Mouse (Mus musculus): ENCODE measurements at regions not wholly inside any gene's neighbourhood (a gene's known extent, or its start where the extent isn't known, plus 50 kb on each side); places are given as distances from the start of the nearest gene placed in this dataset.

DNA sequence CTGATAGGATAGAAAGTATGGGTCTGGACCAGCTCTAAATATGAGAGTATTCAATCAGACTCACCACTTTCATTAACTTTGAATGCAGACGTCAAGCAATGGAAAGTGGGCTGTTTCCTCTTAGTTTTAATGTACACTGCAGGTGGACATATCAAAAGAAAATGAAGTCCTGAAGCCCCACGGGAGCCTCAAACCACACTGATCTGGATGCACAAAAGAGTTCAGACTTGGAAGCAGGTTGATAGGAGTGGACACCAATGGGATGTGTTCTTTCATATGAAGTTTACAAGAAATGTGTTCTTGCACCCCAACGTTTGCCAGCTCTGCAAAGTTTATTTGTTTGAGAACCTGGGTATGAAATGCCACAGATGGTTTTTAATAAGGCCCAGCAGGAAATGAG lies 141.0 kb downstream of the Spata18 start:
- DNase-seq, result no peak
- intact Hi-C loops (cut with DNase I), result no loop called here

DNA sequence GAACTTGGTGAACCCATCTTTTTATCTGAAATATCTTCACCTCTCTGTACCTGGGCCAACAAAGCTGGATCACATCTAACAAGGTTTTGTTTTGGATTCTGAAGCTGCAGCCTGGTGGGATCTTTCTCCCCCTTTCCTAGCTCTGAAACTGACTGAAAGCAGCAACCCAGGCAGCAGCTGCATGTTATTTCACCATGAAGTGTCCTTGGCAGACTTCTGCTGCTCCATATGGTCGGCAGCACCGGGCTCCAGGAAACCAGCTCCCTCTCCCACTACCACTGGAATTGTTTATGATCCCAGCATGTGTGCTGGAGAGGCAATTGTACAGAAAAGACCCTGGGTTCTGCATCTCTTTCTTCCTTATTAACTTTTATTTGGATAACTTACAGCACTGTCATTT lies 145.0 kb downstream of the Spata18 start:
- intact Hi-C loops (cut with DNase I), result no loop called here

DNA sequence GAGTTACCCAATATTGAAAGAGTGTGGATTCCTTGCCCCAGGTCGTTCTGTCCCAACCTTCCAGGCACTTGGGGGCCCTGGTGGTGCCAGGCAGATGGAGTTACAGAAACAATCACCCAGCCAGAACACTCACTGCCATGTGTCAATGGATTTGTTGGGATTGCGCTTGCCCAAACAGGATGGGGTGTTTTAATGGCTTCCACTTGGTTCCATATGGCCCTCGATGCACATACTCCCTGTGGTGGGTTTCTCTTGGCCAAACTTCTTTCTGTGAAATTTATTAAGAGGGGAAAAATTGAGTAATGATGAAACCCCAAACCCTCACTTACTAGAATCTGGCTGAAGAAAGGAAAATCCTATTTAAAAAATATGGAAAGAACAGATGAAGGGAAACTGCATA lies 146.8 kb downstream of the Spata18 start:
- intact Hi-C loops (cut with DNase I), result no loop called here
- DNase-seq, result no peak

More for the DNA sequence above, 145.0 kb downstream of the Spata18 start:
- peak; percentile 58 for DNase-seq

DNA sequence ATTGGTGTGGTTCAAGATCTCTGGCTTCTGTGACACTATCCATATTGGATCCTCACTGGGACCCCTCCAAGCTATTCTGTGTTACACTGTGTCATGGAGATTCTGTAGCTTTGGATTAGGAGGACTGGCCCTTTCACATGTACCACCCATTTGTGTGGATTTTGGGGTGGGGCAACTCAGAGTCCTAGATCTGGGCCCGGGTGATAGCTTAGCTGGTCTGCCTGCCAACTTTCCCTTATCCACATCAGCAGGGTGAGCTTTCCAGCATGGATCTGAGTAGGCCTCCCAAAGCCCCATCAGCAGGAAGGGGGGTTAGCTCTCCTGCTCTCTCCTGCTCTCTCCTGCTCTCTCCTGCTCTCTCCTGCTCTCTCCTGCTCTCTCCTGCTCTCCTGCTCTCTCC lies 152.3 kb downstream of the Spata18 start:
- no peak for DNase-seq
- intact Hi-C loops (cut with DNase I), result no loop called here

DNA sequence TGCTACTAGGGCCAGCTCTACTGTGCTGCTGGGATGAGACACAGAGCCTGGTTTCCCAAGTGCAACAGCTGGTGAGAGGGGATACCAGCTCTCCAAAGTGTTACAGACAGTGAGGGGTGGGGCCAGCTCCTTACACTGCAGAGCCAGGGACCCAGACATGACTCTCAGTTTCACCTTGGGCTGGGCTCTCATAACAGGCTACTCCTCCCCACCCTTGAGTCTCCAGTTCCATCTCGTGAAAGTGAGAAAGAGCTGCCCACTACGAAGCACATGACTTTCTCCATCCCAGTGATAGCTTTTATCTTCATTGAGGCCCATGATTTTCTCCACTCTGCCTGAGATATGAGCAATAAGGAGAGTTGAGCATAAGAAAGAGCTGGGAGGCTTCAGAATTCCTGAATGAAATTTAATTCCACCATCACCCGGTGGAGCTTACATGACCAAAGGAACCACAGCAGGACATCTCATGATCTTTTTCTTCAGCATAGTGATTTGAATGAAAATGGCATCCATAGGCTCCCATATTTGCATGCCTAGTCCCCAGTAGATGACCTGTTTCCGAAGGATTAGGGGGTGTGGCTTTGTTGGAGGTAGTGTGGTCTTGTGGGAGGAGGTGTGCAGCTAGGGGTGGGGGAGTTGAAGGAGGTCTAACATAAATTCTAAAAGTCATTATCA lies 153.5 kb downstream of the Spata18 start:
- intact Hi-C loops (cut with DNase I), result no loop called here
- DNase-seq, result no peak

DNA sequence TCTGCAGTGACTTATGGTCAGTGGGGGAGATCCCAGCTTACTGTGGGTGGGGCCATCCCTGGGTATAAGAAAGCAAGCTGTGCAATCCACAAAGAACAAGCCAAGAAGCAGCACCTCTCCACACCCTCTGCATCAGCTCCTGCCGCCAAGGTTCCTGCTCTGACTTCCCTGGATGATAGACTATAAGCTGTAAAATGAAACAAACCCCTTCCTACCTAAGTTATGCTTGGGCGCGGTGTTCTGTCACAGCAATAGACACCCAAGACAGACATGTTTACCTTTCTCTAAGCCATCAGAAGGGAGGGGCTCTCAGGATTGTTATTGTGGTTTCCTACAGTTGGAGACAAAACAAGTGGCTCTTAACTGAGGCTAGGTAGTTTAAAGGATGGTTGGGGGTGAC lies 159.5 kb downstream of the Spata18 start:
- no peak for DNase-seq
- intact Hi-C loops (cut with DNase I), result no loop called here

DNA sequence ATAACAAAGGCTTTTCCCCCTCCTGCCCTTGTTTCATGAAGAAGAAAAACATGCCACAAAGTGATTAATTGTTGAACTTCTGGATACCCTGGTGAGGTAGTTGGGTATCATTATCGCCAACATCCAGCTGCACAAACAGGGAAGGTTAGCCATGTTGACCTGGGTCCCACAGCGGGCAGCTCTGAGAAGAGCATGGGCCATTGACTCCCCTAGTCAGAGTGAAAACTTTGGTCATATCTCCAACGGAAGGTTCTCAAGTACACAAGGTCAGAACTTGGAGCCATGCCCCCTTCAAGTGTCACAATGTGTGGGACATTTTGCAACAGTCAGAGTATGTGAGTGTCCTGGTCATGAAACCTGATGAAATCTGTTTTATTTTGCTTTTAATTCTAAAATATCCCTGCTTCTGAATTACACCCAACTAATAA lies 159.9 kb downstream of the Spata18 start:
- intact Hi-C loops (cut with DNase I), result no loop called here
- no peak for DNase-seq

DNA sequence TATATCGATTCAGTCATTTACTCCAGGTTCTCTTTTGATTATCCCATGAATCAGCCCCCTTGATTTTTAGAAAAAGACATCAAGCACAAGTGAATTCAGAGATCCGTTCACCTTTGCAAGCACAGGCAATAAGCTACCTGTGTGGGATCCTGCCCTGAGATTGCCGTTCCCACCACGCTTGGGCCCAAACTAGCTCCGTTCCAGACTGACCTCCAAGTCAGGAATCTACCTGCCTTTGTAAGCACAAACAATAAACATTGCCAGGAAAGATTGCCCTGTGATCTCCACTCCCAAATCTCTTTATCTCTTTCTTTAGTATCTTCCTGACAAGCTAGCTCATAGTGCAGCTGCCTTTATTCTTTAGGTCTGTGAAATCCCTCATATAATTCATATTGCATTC lies 164.6 kb downstream of the Spata18 start:
- intact Hi-C loops (cut with DNase I), result no loop called here

DNA sequence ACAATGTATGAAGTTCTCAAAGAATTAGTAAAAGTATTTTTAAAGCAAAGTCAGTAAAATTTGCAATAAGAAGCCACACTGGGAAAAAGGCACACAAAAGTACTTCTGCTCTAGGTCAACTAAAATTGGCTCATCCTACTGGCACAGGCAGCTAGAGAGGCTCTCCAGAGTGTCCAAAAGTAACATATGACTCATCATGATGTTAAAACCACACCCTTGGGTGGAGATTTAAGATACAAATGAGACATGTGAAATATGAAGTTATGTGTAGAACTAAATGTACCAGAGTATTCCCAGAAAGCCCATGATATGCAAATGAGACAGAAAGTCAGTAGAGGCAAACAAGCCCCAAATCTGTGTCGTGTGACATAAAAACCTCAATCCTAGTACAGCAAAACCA lies 166.0 kb downstream of the Spata18 start:
- intact Hi-C loops (cut with DNase I), result no loop called here
- no peak for DNase-seq

More for the DNA sequence above, 164.6 kb downstream of the Spata18 start:
- DNase-seq, result no peak

DNA sequence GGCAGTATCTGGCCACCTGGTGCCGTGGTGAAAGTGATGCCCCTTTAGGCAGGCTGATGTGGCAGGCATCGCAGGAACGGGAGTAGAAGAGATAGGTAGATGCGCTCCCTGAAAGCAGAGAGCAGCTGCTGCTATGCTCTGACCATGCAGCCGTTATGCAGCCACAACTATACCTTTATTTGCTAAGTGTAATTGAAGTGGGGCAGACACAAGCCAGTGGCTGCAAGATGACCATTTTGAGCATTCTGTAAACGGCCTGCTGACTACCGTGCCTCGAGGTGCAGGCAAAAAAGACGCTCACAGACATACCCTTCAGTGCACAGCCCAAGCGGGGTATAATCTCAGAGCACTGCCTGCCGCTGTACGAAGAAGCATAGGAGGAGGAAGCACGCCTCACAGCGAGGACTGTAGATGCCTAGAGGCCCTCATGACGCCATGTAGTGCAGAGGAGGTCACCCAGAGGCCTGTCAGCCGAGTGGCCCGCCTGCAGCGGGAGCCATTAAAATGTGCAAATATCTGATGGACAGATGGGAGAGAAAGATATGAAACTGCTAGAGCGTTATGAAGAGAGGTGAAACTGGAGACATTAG lies 170.9 kb downstream of the Spata18 start:
- intact Hi-C loops (cut with DNase I), result no loop called here
- no peak for DNase-seq

DNA sequence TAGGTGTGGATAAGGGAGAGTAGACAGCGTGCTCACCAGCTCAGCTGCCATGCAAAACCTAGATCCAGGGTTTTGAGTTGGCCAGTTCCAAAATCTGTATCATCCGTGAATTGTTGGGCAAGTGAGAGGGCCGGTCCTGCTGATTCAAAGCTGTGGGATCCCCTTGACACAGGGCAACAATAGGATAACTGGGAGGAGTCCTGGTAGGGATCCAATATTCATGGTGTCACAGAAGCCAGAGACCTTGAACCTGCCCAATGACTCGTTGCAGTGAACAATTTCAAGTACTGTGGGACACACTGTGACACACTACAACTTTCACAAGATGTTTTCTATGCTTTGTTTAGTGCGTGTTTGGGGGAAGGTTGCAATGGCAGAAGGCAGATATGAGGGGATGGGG lies 172.2 kb downstream of the Spata18 start:
- intact Hi-C loops (cut with DNase I), result no loop called here
- DNase-seq, result no peak

DNA sequence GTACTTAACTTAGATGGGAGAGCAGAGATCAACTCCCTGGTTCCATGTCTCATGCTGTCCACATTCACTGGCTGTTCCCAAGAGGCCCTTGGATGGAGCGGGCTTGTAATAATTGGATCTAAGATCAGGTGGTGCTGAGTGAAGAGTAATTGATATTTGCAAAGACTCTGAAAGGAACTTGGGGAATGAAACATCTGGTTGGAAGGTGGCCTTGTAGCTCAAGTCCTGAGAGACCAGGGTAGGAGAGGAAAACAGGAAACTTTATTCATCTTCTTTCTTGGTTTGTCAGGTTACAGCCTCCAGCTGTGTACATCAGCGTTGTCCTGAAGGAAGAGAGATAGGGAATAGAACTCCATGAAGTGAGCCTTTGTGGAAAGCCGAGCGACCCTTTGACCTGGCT lies 175.8 kb downstream of the Spata18 start:
- no peak for DNase-seq
- intact Hi-C loops (cut with DNase I), result no loop called here

DNA sequence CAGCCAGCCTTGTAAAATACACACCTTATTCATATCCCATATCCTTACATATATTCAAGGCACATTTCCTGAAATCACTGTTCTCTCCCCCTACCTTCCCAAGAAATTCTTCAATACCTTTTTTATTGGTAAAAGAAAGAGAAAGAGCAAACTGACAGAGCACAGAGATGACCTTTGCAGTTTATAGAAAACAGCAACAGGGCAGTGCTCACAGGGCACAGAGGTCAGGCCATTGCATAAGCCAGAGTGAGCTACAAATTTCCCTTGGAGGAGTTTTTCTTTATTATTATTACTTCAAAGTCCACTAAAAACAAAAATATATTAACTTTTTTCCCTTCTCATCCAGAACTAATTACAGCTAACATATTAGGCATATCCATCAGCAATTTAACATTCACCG lies 182.5 kb downstream of the Spata18 start:
- intact Hi-C loops (cut with DNase I), result no loop called here
- DNase-seq, result no peak

DNA sequence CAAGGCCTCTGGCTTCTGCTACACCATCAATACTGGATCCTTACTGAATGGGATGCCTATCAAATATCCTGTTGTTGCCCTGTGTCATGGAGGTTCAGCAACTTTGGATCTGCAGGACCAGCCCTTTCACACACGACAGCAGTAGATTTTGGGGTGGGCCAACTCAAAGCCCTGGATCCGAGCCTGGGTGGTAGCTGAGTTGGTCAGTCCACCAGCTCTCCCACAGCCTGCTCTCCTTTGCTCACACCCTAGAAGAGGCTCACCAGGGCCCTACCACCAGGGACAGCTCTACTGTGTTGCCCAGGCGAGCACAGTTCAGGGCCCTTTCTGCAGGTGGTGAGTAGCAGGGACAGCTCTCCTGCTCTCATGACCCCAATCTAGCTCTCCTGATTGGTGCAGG lies 192.6 kb downstream of the Spata18 start:
- intact Hi-C loops (cut with DNase I), result no loop called here
- no peak for DNase-seq

DNA sequence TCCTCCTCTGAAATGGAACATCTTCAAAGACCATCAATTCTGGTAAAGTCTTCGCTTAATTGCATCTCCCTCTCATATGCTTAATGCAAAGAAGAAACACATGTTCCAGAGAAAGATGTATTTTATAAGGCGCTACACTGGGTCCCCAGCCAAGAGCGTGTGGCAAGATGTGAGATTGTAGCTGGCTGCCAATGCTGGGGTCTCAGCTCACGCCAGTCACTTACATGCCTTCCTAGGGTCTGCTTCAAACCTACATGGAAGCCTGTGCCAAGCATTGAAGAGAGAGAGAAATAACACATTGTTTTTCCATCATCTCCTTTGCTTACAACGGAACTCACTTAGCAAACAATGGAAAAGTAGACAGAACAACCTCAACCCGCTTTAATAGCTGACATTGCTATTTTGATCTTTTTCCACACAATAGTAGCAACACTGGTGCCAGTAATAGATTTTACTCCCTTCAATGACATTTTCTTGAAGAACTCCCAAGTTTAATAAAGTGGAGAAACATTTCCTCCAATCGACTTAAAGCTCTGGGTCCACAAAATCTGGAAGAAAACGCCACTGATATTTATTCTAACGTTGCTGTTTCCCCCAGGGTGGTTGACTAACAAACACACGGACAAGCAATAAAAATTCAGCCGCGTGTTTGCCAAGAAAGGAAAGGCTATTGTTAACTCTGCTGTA lies 195.1 kb downstream of the Spata18 start:
- intact Hi-C loops (cut with DNase I), result no loop called here
- DNase-seq, result no peak

DNA sequence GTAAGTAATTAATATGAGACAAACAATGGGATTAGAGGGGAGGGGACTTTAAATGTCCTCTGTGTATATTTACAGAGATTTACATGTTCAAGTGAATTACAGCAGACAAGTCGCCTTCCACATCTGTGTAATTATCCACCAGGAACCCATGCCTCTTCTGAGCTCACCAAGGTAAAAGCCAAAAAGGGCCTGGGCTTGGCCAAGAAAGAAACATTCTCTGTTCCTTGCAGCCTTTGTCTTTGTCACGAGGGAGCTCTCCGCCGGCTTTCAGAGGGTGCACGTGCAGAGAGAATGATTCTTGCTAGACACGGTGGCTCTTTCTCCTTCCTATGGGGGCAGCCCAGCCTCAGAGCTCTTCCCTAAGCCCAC lies 195.6 kb downstream of the Spata18 start:
- no peak for DNase-seq
- intact Hi-C loops (cut with DNase I), result no loop called here

DNA sequence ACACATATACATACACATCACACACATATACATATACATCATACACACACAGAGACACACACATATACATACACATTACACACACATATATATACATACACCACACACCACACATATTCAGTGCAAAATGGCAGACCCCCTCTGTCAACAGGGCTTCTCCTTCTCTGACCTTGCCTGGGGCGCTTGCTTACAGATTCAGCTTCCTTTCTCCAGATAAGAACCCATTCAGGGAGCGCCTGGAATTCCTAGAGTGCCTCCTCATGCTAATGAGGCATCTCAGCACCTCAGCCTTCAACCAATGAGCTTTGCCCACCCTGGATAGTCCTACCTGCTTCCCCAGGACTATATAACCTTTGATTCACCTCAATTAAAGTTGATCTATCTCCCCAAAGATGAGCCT lies 200.3 kb downstream of the Spata18 start:
- DNase-seq, result no peak
- intact Hi-C loops (cut with DNase I), result loop anchor here (5.0 to 10.0 kb wide), 2 partner anchors 89 to 167 kb away; no protein-coding TSS in a partner anchor

DNA sequence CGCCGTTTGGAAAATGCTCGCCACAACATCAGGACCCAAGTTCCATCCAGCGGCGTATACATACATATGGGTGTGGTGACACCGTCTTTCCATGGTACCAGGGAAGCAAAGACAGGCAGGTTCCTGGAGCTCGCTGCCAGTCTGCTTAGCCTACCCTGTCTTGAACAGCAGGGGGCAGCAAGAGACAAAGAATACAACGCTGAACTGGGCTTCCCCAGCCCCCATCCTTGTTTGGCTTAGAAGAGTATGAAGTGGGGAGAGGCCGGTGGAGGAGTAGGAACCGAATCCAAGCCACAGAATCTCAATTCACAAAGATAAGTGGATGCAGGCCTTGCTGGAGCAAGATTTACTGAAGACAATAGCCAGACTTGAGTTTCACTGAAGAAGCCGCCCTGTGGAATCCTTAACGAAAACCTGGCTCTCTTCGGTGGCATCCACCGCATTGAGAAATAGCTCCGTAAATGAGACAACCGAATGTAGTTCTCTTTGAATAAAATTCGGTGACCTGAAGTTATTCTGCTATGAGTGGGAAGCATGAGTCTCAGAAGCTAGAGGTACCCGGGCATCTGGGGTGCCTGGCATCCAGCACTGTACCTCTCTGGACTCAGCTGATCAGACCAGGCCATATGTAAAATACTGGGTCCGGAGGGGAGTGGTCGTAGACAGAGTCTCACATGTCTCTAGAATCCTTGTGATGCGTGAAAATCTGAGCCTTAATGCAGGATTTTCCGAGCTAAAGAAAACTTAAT lies 203.0 kb downstream of the Spata18 start:
- intact Hi-C loops (cut with DNase I), result loop anchor here (2.0 to 10.0 kb wide), 3 partner anchors 92 to 423 kb away; no protein-coding TSS in a partner anchor
- peak; percentile 80 for DNase-seq

DNA sequence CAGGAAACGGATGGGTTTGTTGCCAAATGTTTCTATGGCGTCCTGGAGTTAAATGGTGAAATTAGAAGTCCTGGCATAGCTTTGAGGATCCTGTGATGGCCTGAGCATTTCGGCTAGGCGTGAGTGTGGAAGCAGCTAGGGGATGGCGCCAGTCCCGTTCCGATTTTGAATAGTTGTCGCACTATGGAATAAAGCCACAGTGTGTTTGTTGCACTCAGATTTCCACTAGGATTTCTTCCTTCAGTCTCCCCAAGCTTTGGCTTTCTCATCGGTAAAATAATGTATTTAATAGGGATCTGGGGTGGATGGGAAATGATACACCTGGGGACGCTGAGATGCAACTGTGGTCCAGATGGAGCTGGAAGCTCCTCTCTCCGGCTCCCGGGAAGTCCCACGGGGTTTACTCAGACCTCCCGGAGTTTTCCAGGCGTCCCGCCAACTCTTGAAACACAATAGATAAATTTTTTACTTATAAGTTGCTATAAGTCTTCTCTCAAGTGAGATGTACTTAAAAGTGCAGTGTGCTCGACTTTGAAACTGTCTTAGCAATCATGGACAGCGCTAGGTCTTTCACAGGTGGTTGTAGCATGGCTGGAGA lies 203.7 kb downstream of the Spata18 start:
- intact Hi-C loops (cut with DNase I), result loop anchor here (2.0 to 10.0 kb wide), 3 partner anchors 93 to 422 kb away; no protein-coding TSS in a partner anchor
- no peak for DNase-seq

DNA sequence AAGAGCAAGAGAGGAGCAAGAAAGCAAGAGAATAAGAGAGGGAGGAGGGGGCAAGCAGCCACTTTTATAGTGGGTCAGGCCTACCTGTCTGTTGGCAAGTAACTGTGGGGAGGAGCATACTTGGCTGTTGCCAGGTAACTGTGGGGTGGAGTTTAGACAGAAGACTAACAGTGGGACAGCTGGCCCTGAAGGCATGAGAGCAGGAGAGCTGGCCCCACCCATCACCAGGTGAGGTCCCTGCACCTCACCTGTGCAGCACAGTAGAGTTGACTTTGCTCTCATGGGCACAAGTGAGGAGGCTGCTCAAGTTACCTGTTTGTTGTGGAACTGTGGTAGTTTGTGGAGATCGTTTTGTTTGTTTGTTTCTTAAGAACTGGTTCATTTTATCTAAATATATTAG lies 208.1 kb downstream of the Spata18 start:
- intact Hi-C loops (cut with DNase I), result loop anchor here (10.0 kb wide), 1 partner anchor 175 kb away; no protein-coding TSS in a partner anchor
- no peak for DNase-seq
